Mouse (Mus musculus) liver, adult 2 months (tissue): ENCODE results near the gene Cfap57. TPM values are rescaled to one million over a fixed set of nuclear protein-coding genes. Genes with fewer than 3 reads are reported as not detected.

ENCODE experiments used
- DNase-seq: peaks from one replicate; pipeline ENCODE4 v3.0.0-alpha.2; 2011; ENCODE audit warnings: low read depth, low spot score; ENCODE audit errors: extremely low read depth
- H3K27ac ChIP-seq: fragments of 200-500 bp; replicated peaks from 2 replicates; pipeline ENCODE4 v1.5.1; 2012; ENCODE audit warnings: low read depth, mild to moderate bottlenecking, control low read depth, inconsistent platforms, low read length; ENCODE audit not compliant: insufficient read depth
- H3K27me3 ChIP-seq: fragments of 200-500 bp; 2 replicates; pipeline ENCODE4 v1.6.1; 2012; ENCODE audit warnings: mild to moderate bottlenecking, moderate library complexity, low read length, inconsistent platforms; ENCODE audit not compliant: control insufficient read depth, insufficient read depth
- H3K36me3 ChIP-seq: fragments of 200-500 bp; 2 replicates; pipeline ENCODE4 v1.6.1; 2012; ENCODE audit warnings: low read length, inconsistent platforms; ENCODE audit not compliant: control insufficient read depth, insufficient read depth
- H3K4me1 ChIP-seq: fragments of 200-500 bp; 2 replicates; pipeline ENCODE4 v1.6.1; 2011; ENCODE audit warnings: low read length; ENCODE audit not compliant: control insufficient read depth, insufficient read depth
- H3K4me3 ChIP-seq: fragments of 200-500 bp; 2 replicates; pipeline ENCODE4 v1.5.1; 2011; ENCODE audit warnings: low read depth, mild to moderate bottlenecking, control low read depth, low read length, moderate library complexity; ENCODE audit not compliant: insufficient read depth
- H3K79me2 ChIP-seq: fragments of 200-500 bp; 2 replicates; pipeline ENCODE4 v1.6.1; 2012; ENCODE audit warnings: inconsistent platforms, mild to moderate bottlenecking, low read length, moderate library complexity; ENCODE audit not compliant: control insufficient read depth, insufficient read depth
- H3K9ac ChIP-seq: fragments of 200-500 bp; 2 replicates; pipeline ENCODE4 v1.6.1; 2012; ENCODE audit warnings: low read depth, mild to moderate bottlenecking, control low read depth, inconsistent platforms, low read length
- CTCF ChIP-seq: fragments of 200-500 bp; IDR thresholded peaks from 2 replicates; pipeline ENCODE4 v1.5.1; 2011; ENCODE audit warnings: low read depth, low read length, control low read depth
- POLR2A ChIP-seq: fragments of 200-500 bp; IDR thresholded peaks from 2 replicates; pipeline ENCODE4 v1.6.1; 2011; ENCODE audit warnings: low read length, control low read depth; ENCODE audit not compliant: insufficient read depth; ENCODE audit errors: extremely low read depth
- WGBS: fragments of 180-500 bp; shearing (Covaris S2); methylation state at CpG from one replicate; pipeline ENCODE4 v1.1.7; 2018; 5-methylcytosine and 5-hydroxymethylcytosine counted together
- polyA plus RNA-seq: library from polyadenylated mRNA; depleted of rRNA; stranded (reverse); fragments of >200 nt; gene quantifications from 2 replicates; pipeline ENCODE4 v1.2.3, GENCODE M21; 2012
- total RNA-seq: library from RNA; depleted of rRNA; stranded (reverse); fragments of >200 nt; gene quantifications from 2 replicates; pipeline ENCODE4 v1.2.3, GENCODE M21; 2014

Cfap57 gene
- total and polyA plus RNA-seq, 2 experiments, result not detected

DNA sequence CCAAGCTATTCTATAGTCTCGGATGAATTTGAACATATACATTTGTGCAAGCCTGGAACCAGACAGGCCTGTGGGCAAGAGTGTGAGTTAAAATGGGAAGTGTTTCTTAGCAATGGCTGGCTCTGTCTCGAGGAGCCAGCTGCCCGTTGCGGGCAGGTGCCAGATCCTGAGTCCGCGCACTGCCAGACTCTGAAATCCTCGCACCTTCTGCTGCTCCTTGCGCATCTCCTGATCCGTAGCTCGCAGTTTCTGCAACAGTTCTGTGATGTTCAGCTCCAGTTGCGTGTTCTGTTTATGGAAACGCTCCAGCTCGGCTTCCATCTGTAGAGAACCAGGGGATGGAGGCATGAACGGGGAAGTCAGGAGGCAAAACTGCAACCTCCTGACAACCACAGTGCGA is 49.1 kb downstream of the Cfap57 start:
- H3K27ac ChIP-seq, result no peak overlapping the region
- no peaks in the 10 kb centered on the region for H3K4me1 ChIP-seq
- no peak for DNase-seq
- no peak for TF ChIP-seq POLR2A
- no peak for TF ChIP-seq CTCF
- peaks cover 3% of the 10 kb centered on the region; the same call in 1 of the 2 replicates for H3K27me3 ChIP-seq
- no peak overlapping the region for H3K9ac ChIP-seq
- no peaks in the 10 kb centered on the region for H3K36me3 ChIP-seq
- 74% methylated on average over 15 of the region's 15 CpGs for WGBS
- H3K79me2 ChIP-seq, result no peaks in the 10 kb centered on the region
- H3K4me3 ChIP-seq, result no peak overlapping the region

DNA sequence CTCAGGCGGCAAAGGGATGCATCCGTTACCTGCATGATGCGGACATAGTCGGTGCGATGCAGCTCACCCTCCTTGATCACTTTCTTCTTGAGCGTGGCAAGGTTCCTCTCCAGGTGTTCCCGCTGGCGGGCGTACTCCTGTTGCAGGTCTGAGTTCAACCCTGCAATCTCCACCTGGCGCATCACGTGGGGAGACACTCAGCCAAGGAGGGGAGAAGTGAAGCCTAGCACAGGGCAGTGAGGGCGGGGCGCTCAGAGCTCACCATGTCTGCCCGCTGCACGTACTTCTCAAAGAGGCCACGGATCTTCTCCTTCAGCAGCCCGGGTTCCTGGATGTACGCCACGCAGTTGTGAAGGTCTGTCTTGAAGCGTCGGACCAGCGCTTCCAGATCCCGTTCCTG is 51.3 kb downstream of the Cfap57 start:
- WGBS, result 67% methylated on average over 23 of the region's 23 CpGs
- H3K36me3 ChIP-seq, result no peaks in the 10 kb centered on the region
- no peaks in the 10 kb centered on the region for H3K79me2 ChIP-seq
- no peak for TF ChIP-seq POLR2A
- no peaks in the 10 kb centered on the region for H3K4me1 ChIP-seq
- H3K4me3 ChIP-seq, result no peak overlapping the region
- H3K27ac ChIP-seq, result no peak overlapping the region
- H3K9ac ChIP-seq, result no peak overlapping the region
- peaks cover 3% of the 10 kb centered on the region; the same call in 1 of the 2 replicates for H3K27me3 ChIP-seq
- DNase-seq, result no peak

DNA sequence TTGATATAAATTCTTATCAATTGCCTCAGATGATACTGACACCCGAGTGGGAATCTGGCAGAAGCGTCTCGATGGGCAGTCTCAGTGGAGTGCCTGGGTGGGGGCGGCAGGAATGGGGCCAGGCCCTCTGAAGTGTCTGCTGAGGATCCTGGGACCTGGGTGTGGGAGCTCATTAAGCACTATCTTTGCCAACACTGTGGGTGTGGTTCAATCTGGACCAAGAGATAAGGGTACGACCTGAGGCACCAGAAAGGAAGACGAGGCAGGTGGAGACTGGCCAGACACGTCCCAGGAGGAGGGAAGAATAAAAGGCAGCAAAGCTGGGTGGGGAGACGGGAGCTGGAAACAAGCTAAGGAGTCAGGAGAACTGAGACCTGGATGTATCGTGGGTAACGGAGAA is 51.9 kb downstream of the Cfap57 start:
- DNase-seq, result no peak

DNA sequence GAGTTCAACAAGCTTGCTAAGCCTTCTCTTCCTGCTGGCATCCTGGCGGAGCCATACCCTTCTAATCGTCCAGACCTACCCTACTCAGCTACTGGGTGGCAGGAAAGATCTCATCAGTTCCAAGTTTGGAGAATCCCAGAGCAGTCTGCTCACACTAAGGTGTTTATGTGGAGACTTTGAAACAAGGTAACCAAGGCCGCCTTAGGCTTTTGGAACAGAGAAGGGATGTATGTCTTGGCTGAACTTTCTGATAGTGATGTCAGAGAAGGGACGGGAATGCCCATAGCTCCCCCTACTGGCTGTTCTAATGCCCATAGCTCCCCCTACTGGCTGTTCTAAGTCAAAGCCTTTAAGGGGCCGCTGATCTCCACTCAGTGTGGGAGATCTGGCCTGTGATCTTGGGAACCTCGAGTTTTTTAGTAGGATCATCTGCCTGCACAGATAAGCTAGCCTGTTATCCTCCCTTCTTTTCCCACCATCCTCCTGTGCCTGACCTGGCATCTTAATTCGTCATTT is 54.4 kb downstream of the Cfap57 start:
- Histone ChIP-seq H3K9ac (no peak overlapping the region), H3K36me3 (no peaks in the 10 kb centered on the region), H3K4me1 (no peaks in the 10 kb centered on the region), H3K27ac (no peak overlapping the region), H3K79me2 (no peaks in the 10 kb centered on the region), H3K27me3 (no peaks in the 10 kb centered on the region), H3K4me3 (no peak overlapping the region)
- DNase-seq, result peak; percentile 51
- WGBS, result 30% methylated on average over 7 of the region's 7 CpGs
- no peak for TF ChIP-seq POLR2A
- TF ChIP-seq CTCF, result peak; percentile 82

More for the DNA sequence above, 51.9 kb downstream of the Cfap57 start:
- H3K27me3 ChIP-seq, result peaks cover 3% of the 10 kb centered on the region; the same call in 1 of the 2 replicates
- TF ChIP-seq CTCF (no peak), POLR2A (no peak)
- 54% methylated on average over 10 of the region's 10 CpGs for WGBS
- no peaks in the 10 kb centered on the region for H3K36me3 ChIP-seq
- no peaks in the 10 kb centered on the region for H3K79me2 ChIP-seq
- H3K9ac ChIP-seq, result no peak overlapping the region
- no peak overlapping the region for H3K4me3 ChIP-seq
- no peak overlapping the region for H3K27ac ChIP-seq
- no peaks in the 10 kb centered on the region for H3K4me1 ChIP-seq

DNA sequence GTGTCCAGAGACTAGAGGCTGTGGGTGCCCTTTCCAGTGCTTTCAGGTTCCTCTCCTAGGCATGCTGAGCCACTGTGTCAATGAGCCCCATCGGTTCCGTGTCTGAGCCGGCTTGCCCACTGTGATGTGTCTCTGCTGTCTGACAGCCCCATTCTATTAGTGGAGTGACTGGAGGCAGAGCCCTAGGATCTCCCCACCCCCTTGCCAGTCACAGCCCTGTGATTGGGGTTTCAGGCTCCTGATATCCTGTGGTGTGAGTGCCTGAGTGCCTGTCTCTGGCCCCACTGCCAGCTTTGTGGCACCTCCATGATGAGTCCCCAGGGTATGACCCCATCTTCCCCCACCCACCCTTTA is 55.7 kb downstream of the Cfap57 start:
- no peak for TF ChIP-seq CTCF
- no peak for TF ChIP-seq POLR2A
- DNase-seq, result no peak

DNA sequence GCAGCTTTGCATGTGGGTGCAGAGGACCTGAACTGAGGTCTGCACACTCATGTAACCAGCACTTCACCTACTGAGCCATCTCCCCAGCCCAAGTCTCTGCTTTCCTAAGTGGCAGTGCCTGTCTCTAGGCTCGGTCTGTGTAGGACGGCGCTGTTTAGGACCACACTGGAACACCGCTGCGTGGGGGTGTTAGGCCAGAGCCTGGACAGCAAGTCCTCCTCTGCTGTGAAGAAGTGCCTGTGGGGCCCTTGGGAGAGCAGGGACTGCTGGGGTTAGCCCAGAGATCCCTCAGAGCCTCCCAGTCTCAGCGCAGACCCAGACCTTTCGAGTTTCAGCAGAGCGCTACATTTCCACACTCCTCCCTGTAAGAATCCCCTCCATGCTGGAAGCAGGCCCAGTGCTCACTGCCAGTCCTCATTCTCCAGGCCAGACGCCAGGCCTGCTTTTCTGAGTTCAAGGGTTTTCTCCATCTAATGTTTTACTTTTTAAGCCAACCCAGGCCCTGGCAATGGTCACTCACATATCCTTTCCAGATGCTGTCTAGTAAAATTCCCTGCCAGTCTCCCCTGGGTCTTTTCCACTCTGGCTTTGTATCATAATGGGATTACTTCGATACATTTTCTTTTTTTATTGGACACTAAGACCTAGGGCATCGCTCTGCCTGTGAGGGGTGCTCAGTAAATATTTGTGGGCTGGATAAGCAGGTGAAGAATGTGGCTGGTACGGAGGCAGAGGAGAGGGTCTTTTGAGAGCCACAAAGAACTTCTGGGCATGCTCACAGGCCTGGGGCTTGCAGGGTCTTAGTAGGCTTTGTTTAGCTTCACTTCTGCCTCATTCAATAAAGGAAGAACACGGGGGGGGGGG is 56.3 kb downstream of the Cfap57 start:
- Histone ChIP-seq H3K36me3 (no peaks in the 10 kb centered on the region), H3K27ac (no peak overlapping the region), H3K79me2 (no peaks in the 10 kb centered on the region), H3K4me3 (no peak overlapping the region), H3K27me3 (no peaks in the 10 kb centered on the region), H3K9ac (no peak overlapping the region), H3K4me1 (no peaks in the 10 kb centered on the region)
- TF ChIP-seq POLR2A, result no peak
- TF ChIP-seq CTCF, result no peak
- no peak for DNase-seq
- WGBS, result 81% methylated on average over 13 of the region's 13 CpGs

More for the DNA sequence above, 55.7 kb downstream of the Cfap57 start:
- 86% methylated on average over 3 of the region's 3 CpGs for WGBS
- no peak overlapping the region for H3K4me3 ChIP-seq
- H3K9ac ChIP-seq, result no peak overlapping the region
- no peaks in the 10 kb centered on the region for H3K36me3 ChIP-seq
- H3K79me2 ChIP-seq, result no peaks in the 10 kb centered on the region
- no peak overlapping the region for H3K27ac ChIP-seq
- no peaks in the 10 kb centered on the region for H3K27me3 ChIP-seq
- no peaks in the 10 kb centered on the region for H3K4me1 ChIP-seq
